ENCODE assay signal across 8 mouse cellular contexts in genomic region chr13:74462699-74463385, GRCm38 (mm10). TPM values are rescaled to one million over a fixed set of nuclear protein-coding genes. Genes with fewer than 3 reads are reported as not detected.
DNase-seq lines count a peak whose midpoint lies in the region; ATAC-seq lines count a peak whose summit lies in the region.

No protein-coding gene starts in this region.

- peak; percentile 100 for ATAC-seq in hindbrain, embryonic 15.5 days (ENCODE audit: low FRiP score, low read depth)

- peak overlapping the region; percentile 95 for H3K27ac ChIP-seq in hindbrain, embryonic 15.5 days (replicated peaks)

- H3K4me3 ChIP-seq in hindbrain, embryonic 15.5 days, result peak overlapping the region; percentile 72

- DNase-seq in T-cell, adult 2 months (ENCODE audit: low spot score), result peak; percentile 75
- DNase-seq in cerebellum, postnatal 36 days, result peak; percentile 72 to 78
- peak; percentile 64 to 85 for DNase-seq in frontal cortex, postnatal 36 days (ENCODE audit: low spot score in 2 of 2)
- peak; percentile 63 for DNase-seq in left cerebral cortex, adult 11 months (ENCODE audit: low spot score)
- peak; percentile 84 to 87 for DNase-seq in lung, postnatal 4 days
- DNase-seq in retina, postnatal 7 days (ENCODE audit: low read depth, low spot score), result peak; percentile 59
- peak; percentile 43 for DNase-seq in urinary bladder, adult 2 months (ENCODE audit: low spot score)

- H3K9me3 ChIP-seq in hindbrain, embryonic 15.5 days, result no peaks in the 10 kb centered on the region

- peak overlapping the region; percentile 91 for H3K4me2 ChIP-seq in hindbrain, embryonic 15.5 days

- peaks cover 5% of the 10 kb centered on the region; the same call in 1 of the 2 replicates for H3K4me1 ChIP-seq in hindbrain, embryonic 15.5 days (replicated peaks)

- H3K36me3 ChIP-seq in hindbrain, embryonic 15.5 days, result no peaks in the 10 kb centered on the region

- 1% methylated on average over 23 of the region's 23 CpGs for WGBS in hindbrain, embryonic 15.5 days

- H3K9ac ChIP-seq in hindbrain, embryonic 15.5 days, result peak overlapping the region; percentile 78

- H3K27me3 ChIP-seq in hindbrain, embryonic 15.5 days, result no peaks in the 10 kb centered on the region

RNA-seq across cellular contexts. Expression of gene Zfp825, which starts 30.9 kb away (rescaled TPM):
- 14.5 and 15.8 TPM in 2 replicates for polyA plus RNA-seq in hindbrain, embryonic 15.5 days (2015; fragmentation: Nextera tagmentation; extraction: Ambion mirVana)
- polyA plus RNA-seq in urinary bladder, adult 2 months (2012; rRNA removed), result 10.4 and 11.8 TPM in 2 replicates

Comparison
In these comparisons a context has a peak if more than half of its experiments do, and no peak if none do; other contexts are left out.
1. Peak in every context shown above with its lines: DNase-seq, ATAC-seq, H3K4me3 ChIP-seq and H3K27ac ChIP-seq.